10 mouse cellular contexts compared by ENCODE assay signal in genomic region chr7:44602443-44602842, GRCm38 (mm10). TPM values are rescaled to one million over a fixed set of nuclear protein-coding genes. Genes with fewer than 3 reads are reported as not detected.
DNase-seq lines count a peak whose midpoint lies in the region; ATAC-seq lines count a peak whose summit lies in the region.
"Had no signal": no experiment of that assay in that cellular context is flagged by ENCODE, and none has a peak within 500 bp of the region (broad histone marks: within the 10 kb centered on the region; RNA-seq: fewer than 3 reads in every experiment).

No protein-coding gene starts in this region.

- intact Hi-C loops in left cerebral cortex, postnatal 10 days (cut with DNase I), result no loop called here

- DNase-seq in midbrain, embryonic 10.5 days (ENCODE audit: low spot score), result peak; percentile 43
- DNase-seq in left cerebral cortex, postnatal 10 days (ENCODE audit: extremely low spot score in 1 of 2, low spot score in 2 of 2), result peak; percentile 43 to 81
- DNase-seq in right cerebral cortex, postnatal 14 days, result peak; percentile 76
- no peak for DNase-seq in adrenal gland, adult 8-10 months
- no peak for DNase-seq in kidney, adult 9 months
- no peak for DNase-seq in gastrocnemius, postnatal 4 days (ENCODE audit: low spot score in 2 of 2)
- DNase-seq: adrenal gland, adult 2 months had no signal

- no peak overlapping the region for H3K4me2 ChIP-seq in midbrain, embryonic 16.5 days (ENCODE audit: low read length)

- H3K36me3 ChIP-seq in midbrain, embryonic 10.5 days, result no peaks in the 10 kb centered on the region; the same call in 1 of the 2 replicates
- no peaks in the 10 kb centered on the region for H3K36me3 ChIP-seq in midbrain, embryonic 16.5 days (ENCODE audit: control insufficient read depth, insufficient read depth, low read length)

- peaks cover 65% of the 10 kb centered on the region for H3K4me1 ChIP-seq in midbrain, embryonic 10.5 days
- no peaks in the 10 kb centered on the region for H3K4me1 ChIP-seq in midbrain, embryonic 16.5 days (ENCODE audit: control insufficient read depth, insufficient read depth, low read length)

- no peak overlapping the region for H3K9ac ChIP-seq in midbrain, embryonic 16.5 days (ENCODE audit: low read depth, low read length)
- H3K9ac ChIP-seq: liver, embryonic 14.5 days had no signal

- peak overlapping the region; percentile 52 for H3K4me3 ChIP-seq in midbrain, embryonic 10.5 days
- H3K4me3 ChIP-seq in midbrain, embryonic 16.5 days (ENCODE audit: low read depth, low read length), result no peak overlapping the region

- no peaks in the 10 kb centered on the region for H3K9me3 ChIP-seq in midbrain, embryonic 10.5 days (replicated peaks)
- no peaks in the 10 kb centered on the region for H3K9me3 ChIP-seq in midbrain, embryonic 16.5 days (replicated peaks; ENCODE audit: control insufficient read depth, low read length, poor library complexity, severe bottlenecking)

- peak overlapping the region; percentile 81 for H3K27ac ChIP-seq in midbrain, embryonic 10.5 days (replicated peaks)
- H3K27ac ChIP-seq in midbrain, embryonic 16.5 days (ENCODE audit: low read length), result no peak overlapping the region
- H3K27ac ChIP-seq: liver, embryonic 14.5 days had no signal

- H3K27me3 ChIP-seq in midbrain, embryonic 10.5 days (ENCODE audit: low read depth, poor library complexity, severe bottlenecking), result peaks cover 71% of the 10 kb centered on the region
- peaks cover 31% of the 10 kb centered on the region for H3K27me3 ChIP-seq in midbrain, embryonic 16.5 days (ENCODE audit: control insufficient read depth, insufficient read depth, low read depth, low read length)

- no peak for ATAC-seq in midbrain, embryonic 16.5 days
- peak; percentile 59 for ATAC-seq in frontal cortex, adult (ENCODE audit: low TSS enrichment)

- 18% methylated on average over 11 of the region's 11 CpGs for WGBS in midbrain, embryonic 10.5 days
- WGBS in midbrain, embryonic 16.5 days, result 16% methylated on average over 11 of the region's 11 CpGs

RNA-seq across cellular contexts. Expression of gene Kcnc3, which starts 12.0 kb away (rescaled TPM):
- polyA plus RNA-seq in midbrain, embryonic 10.5 days (2016; fragmentation: Nextera tagmentation; extraction: Ambion mirVana), result 1.1 and 1.2 TPM in 2 replicates
- 5.5 and 6.4 TPM in 2 replicates for polyA plus RNA-seq in midbrain, embryonic 16.5 days (2015; fragmentation: Nextera tagmentation; extraction: Ambion mirVana)
- total RNA-seq in left cerebral cortex, postnatal 10 days (2021), result 10 to 100 TPM; 48.5 to 55.4 TPM
- total RNA-seq in adrenal gland, adult 8-10 months (2022), result 10 to 100 TPM in 1 of 4 experiments, 1 to 10 TPM in 3; 4.7 to 11.1 (median 7.8) TPM
- 1 to 10 TPM in 1 of 2 experiments, under 1 TPM in 1; 0.91 to 1.1 TPM for total RNA-seq in gastrocnemius, postnatal 4 days (2021)

RNA-seq across cellular contexts. Expression of gene Napsa, which starts 30.3 kb away (rescaled TPM):
- 0.36 and 0.42 TPM in 2 replicates for polyA plus RNA-seq in midbrain, embryonic 10.5 days (2016; fragmentation: Nextera tagmentation; extraction: Ambion mirVana)
- polyA plus RNA-seq in midbrain, embryonic 16.5 days (2015; fragmentation: Nextera tagmentation; extraction: Ambion mirVana), result 0.77 and 1.9 TPM in 2 replicates
- total RNA-seq in left cerebral cortex, postnatal 10 days (2021), result under 1 TPM in 1 of 2 experiments, not detected in 1; 0.32 TPM
- 1 to 10 TPM in 3 of 4 experiments, under 1 TPM in 1; 1.00 to 2.0 (median 1.5) TPM for total RNA-seq in adrenal gland, adult 8-10 months (2022)
- under 1 TPM; 0.65 to 0.81 TPM for total RNA-seq in gastrocnemius, postnatal 4 days (2021)

RNA-seq across cellular contexts. Expression of gene Nr1h2, which starts 48.7 kb away (rescaled TPM):
- polyA plus RNA-seq in midbrain, embryonic 10.5 days (2016; fragmentation: Nextera tagmentation; extraction: Ambion mirVana), result 82.8 and 84.2 TPM in 2 replicates
- 54.1 and 58.1 TPM in 2 replicates for polyA plus RNA-seq in midbrain, embryonic 16.5 days (2015; fragmentation: Nextera tagmentation; extraction: Ambion mirVana)
- total RNA-seq in left cerebral cortex, postnatal 10 days (2021), result 10 to 100 TPM; 49.6 to 53.6 TPM
- total RNA-seq in adrenal gland, adult 8-10 months (2022), result 100 to 1,000 TPM in 3 of 4 experiments, 10 to 100 TPM in 1; 94.3 to 153 (median 129) TPM
- 10 to 100 TPM; 38.3 to 45.3 TPM for total RNA-seq in gastrocnemius, postnatal 4 days (2021)

RNA-seq across cellular contexts. Expression of gene Pold1, which starts 53.8 kb away (rescaled TPM):
- polyA plus RNA-seq in midbrain, embryonic 10.5 days (2016; fragmentation: Nextera tagmentation; extraction: Ambion mirVana), result 168 and 179 TPM in 2 replicates
- 19.4 and 20.1 TPM in 2 replicates for polyA plus RNA-seq in midbrain, embryonic 16.5 days (2015; fragmentation: Nextera tagmentation; extraction: Ambion mirVana)
- 1 to 10 TPM; 6.9 to 7.2 TPM for total RNA-seq in left cerebral cortex, postnatal 10 days (2021)
- 10 to 100 TPM; 10.9 to 18.6 (median 15.9) TPM for total RNA-seq in adrenal gland, adult 8-10 months (2022)
- 10 to 100 TPM; 32.0 to 35.2 TPM for total RNA-seq in gastrocnemius, postnatal 4 days (2021)

Comparison
In these comparisons a context has a peak if more than half of its experiments do, and no peak if none do; other contexts are left out.
1. DNase-seq: peak in midbrain, embryonic 10.5 days (single experiment), left cerebral cortex, postnatal 10 days (2 of 2) and right cerebral cortex, postnatal 14 days (single experiment); none in adrenal gland, adult 8-10 months (single experiment), kidney, adult 9 months (single experiment) and gastrocnemius, postnatal 4 days (0 of 2).
2. RNA of gene Kcnc3, which starts 12.0 kb away (total RNA-seq): 48.5 to 55.4 TPM in left cerebral cortex, postnatal 10 days; 4.7 to 11.1 TPM in adrenal gland, adult 8-10 months and 0.91 to 1.1 TPM in gastrocnemius, postnatal 4 days; every median in the first group is over 4 times any median in the second.